Mouse (Mus musculus): Measurements from ENCODE around the gene Krt27. TPM values are rescaled to one million over a fixed set of nuclear protein-coding genes. Genes with fewer than 3 reads are reported as not detected.

Krt27 gene
- total and polyA plus RNA-seq, 3 experiments: not detected

DNA sequence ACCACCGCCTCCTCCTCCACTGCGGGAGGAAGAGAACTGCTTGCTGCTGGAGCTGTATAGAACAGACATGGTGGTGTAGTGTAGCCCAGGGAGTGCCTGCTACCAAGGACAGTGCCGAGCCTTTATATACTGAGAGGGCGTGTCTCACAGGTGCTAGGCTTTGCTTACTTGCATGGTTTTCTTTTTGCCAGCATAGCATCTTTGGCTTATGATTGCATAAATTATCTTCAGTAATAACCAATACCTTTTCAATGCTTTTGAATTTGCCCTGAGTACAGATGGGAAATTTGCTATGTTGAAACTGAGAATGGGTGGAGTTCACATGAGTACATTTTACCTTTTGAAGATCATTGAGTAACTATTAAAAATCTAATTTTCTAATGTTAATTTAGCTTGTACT lies 38.4 kb upstream of the Krt27 start, which contains the start of gene Krt10:
Gene Krt10 (minus strand): TSS at position 101 of the 400 bp plus-strand sequence.
- no peak for DNase-seq (ENCODE audit: extremely low read depth)
- in situ Hi-C loops (cut with MboI; ENCODE audit: low pct_ligation_motif_present, low pct_unique_long_range_greater_than_20kb, low sequenced_read_pairs) (loop anchor here (25.0 kb wide), 1 partner anchor 898 kb away; no protein-coding TSS in a partner anchor), dilution Hi-C loops (cut with MboI; ENCODE audit: extremely low pct_ligation_motif_present, extremely low pct_unique_long_range_greater_than_20kb, low sequenced_read_pairs) (no loop called here)
- H3K27ac ChIP-seq (ENCODE audit: insufficient read depth, low read depth): no peak within 1 kb of the TSS
- TF ChIP-seq POLR2AphosphoS2 (IDR thresholded peaks at IDR 0.05; ENCODE audit: low read depth, low read length) (no peak), HCFC1 (IDR thresholded peaks at IDR 0.05; ENCODE audit: low read depth, low read length) (no peak), ETS1 (conservative IDR thresholded peaks at IDR 0.05; ENCODE audit: low read depth, low read length) (no peak), NRF1 (IDR thresholded peaks at IDR 0.05; ENCODE audit: low read depth, low read length) (no peak), ZC3H11A (IDR thresholded peaks at IDR 0.05; ENCODE audit: low read depth, low read length) (no peak), MAFK (IDR thresholded peaks at IDR 0.05; ENCODE audit: insufficient replicate concordance, low read length) (no peak), PAX5 (IDR thresholded peaks at IDR 0.05; ENCODE audit: low read length) (no peak), KAT2A (IDR thresholded peaks at IDR 0.05; ENCODE audit: insufficient replicate concordance, low read length) (no peak), MAX (IDR thresholded peaks at IDR 0.05; ENCODE audit: low read length) (no peak), ZNF384 (IDR thresholded peaks at IDR 0.05; ENCODE audit: low read depth, low read length) (no peak), CTCF (conservative IDR thresholded peaks at IDR 0.05 in 1 of 2, IDR thresholded peaks at IDR 0.05 in 1 of 2; ENCODE audit: low read depth in 2 of 2, low read length in 2 of 2) (no peak), BHLHE40 (IDR thresholded peaks at IDR 0.05; ENCODE audit: low read depth, low read length) (no peak), TBP (conservative IDR thresholded peaks at IDR 0.05; ENCODE audit: low read depth, low read length) (no peak), SIN3A (IDR thresholded peaks at IDR 0.05; ENCODE audit: low read length) (no peak), ZKSCAN1 (IDR thresholded peaks at IDR 0.05; ENCODE audit: borderline replicate concordance, low read depth, low read length) (no peak), ELF1 (IDR thresholded peaks at IDR 0.05; ENCODE audit: low read depth, low read length) (no peak), IRF4 (IDR thresholded peaks at IDR 0.05; ENCODE audit: low read depth, low read length) (no peak), CHD1 (IDR thresholded peaks at IDR 0.05; ENCODE audit: low read depth, low read length) (no peak), GABPA (IDR thresholded peaks at IDR 0.05; ENCODE audit: insufficient replicate concordance, low read depth, low read length) (no peak)
- H3K4me1 ChIP-seq (ENCODE audit: control insufficient read depth in 1 of 2, insufficient read depth in 2 of 2): peaks cover 3 to 17% of the 10 kb centered on the region in 2 experiments
- H3K4me2 ChIP-seq (ENCODE audit: insufficient read depth, low read depth, poor library complexity, severe bottlenecking): no peak within 1 kb of the TSS
- H3K36me3 ChIP-seq (replicated peaks in 1 of 2; ENCODE audit: control insufficient read depth in 1 of 2, insufficient read depth in 1 of 2, low read length in 1 of 2): peaks cover 6 to 32% of the 10 kb centered on the region in 2 experiments
- no peak within 1 kb of the TSS for H3K4me3 ChIP-seq (replicated peaks in 1 of 3; ENCODE audit: low read depth in 2 of 3, low read length in 2 of 3, poor library complexity in 1 of 3)
- no peaks in the 10 kb centered on the region for H3K27me3 ChIP-seq (replicated peaks)
- no peak within 1 kb of the TSS for H3K9ac ChIP-seq (ENCODE audit: insufficient read depth, low read depth)
- H3K9me3 ChIP-seq (replicated peaks; ENCODE audit: low read length): no peaks in the 10 kb centered on the region
- H3K79me2 ChIP-seq (replicated peaks; ENCODE audit: control insufficient read depth, extremely low read depth, insufficient read depth, poor library complexity, severe bottlenecking): no peaks in the 10 kb centered on the region

DNA sequence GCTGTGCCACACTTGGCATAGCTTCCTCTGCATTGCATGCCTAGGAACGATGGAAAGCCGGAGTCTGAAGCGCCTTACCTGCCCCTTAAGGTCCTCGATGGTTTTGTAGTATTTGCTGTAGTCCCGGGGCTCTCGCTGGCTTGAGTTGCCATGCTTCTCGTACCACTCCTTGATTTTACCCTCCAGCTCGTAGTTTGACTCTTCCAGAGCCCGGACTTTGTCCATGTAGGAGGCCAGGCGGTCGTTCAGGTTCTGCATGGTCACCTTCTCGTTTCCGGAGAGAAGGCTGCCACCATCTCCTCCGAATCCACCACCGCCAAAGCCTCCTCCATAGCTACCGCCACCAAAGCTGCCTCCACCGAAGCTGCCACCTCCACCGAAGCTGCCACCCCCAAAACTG lies 37.8 kb upstream of the Krt27 start:
- no peak for DNase-seq (ENCODE audit: extremely low read depth)
- H3K9ac ChIP-seq (ENCODE audit: insufficient read depth, low read depth): no peak overlapping the region
- H3K27ac ChIP-seq (ENCODE audit: insufficient read depth, low read depth): no peak overlapping the region
- dilution Hi-C loops (cut with MboI; ENCODE audit: extremely low pct_ligation_motif_present, extremely low pct_unique_long_range_greater_than_20kb, low sequenced_read_pairs) (no loop called here), in situ Hi-C loops (cut with MboI; ENCODE audit: low pct_ligation_motif_present, low pct_unique_long_range_greater_than_20kb, low sequenced_read_pairs) (loop anchor here (25.0 kb wide), 1 partner anchor 899 kb away; no protein-coding TSS in a partner anchor)
- no peak overlapping the region for H3K4me2 ChIP-seq (ENCODE audit: insufficient read depth, low read depth, poor library complexity, severe bottlenecking)
- H3K4me3 ChIP-seq (replicated peaks in 1 of 3; ENCODE audit: low read depth in 2 of 3, low read length in 2 of 3, poor library complexity in 1 of 3): no peak overlapping the region
- H3K4me1 ChIP-seq (ENCODE audit: control insufficient read depth in 1 of 2, insufficient read depth in 2 of 2): peaks cover 5 to 20% of the 10 kb centered on the region in 2 experiments
- no peaks in the 10 kb centered on the region for H3K9me3 ChIP-seq (replicated peaks; ENCODE audit: low read length)
- no peaks in the 10 kb centered on the region for H3K79me2 ChIP-seq (replicated peaks; ENCODE audit: control insufficient read depth, extremely low read depth, insufficient read depth, poor library complexity, severe bottlenecking)
- peaks cover 6 to 34% of the 10 kb centered on the region in 2 experiments for H3K36me3 ChIP-seq (replicated peaks in 1 of 2; ENCODE audit: control insufficient read depth in 1 of 2, insufficient read depth in 1 of 2, low read length in 1 of 2)
- H3K27me3 ChIP-seq (replicated peaks): no peaks in the 10 kb centered on the region
- no peak for TF ChIP-seq PAX5 (IDR thresholded peaks at IDR 0.05; ENCODE audit: low read length)
- TF ChIP-seq POLR2AphosphoS2 (IDR thresholded peaks at IDR 0.05; ENCODE audit: low read depth, low read length): 0 out of 2 replicates have a peak, but pooled peaks have one; percentile 39
